Mouse (Mus musculus) erythroblast, embryonic 14.5 days (primary cell): ENCODE measurements around the gene Rcsd1.

ENCODE experiments used
- GATA1 ChIP-seq: IDR thresholded peaks from 2 replicates; pipeline ENCODE4 v1.6.1; 2012; ENCODE audit warnings: low read length, inconsistent platforms, mixed read lengths
- TAL1 ChIP-seq: IDR thresholded peaks from 3 replicates; pipeline ENCODE4 v1.6.1; 2012; ENCODE audit warnings: low read length, inconsistent platforms, mixed read lengths

GRCm38 (mm10) chr1:165617166-165617891 is 92.2 kb downstream of the Rcsd1 start:
- no peak for TF ChIP-seq GATA1
- TF ChIP-seq TAL1: no peak
